Mouse (Mus musculus) liver, embryonic 15.5 days (tissue): ENCODE measurements around the gene Dab2. TPM values are rescaled to one million over a fixed set of nuclear protein-coding genes. Genes with fewer than 3 reads are reported as not detected.

Source experiments
- ATAC-seq: fragments of 200-750 bp; cut with Nextera tagmentation; 2 replicates; pipeline ENCODE4 v1.8.0; 2017; ENCODE audit warnings: moderate number of reproducible peaks, mild to moderate bottlenecking, moderate library complexity; ENCODE audit not compliant: insufficient read depth
- H3K27ac ChIP-seq: fragments of 300-500 bp; sonication (generic); replicated peaks from 2 replicates; pipeline ENCODE4 v1.5.1; 2015; ENCODE audit warnings: mild to moderate bottlenecking, inconsistent platforms
- H3K27me3 ChIP-seq: fragments of 300-500 bp; sonication (generic); 2 replicates; pipeline ENCODE4 v1.6.1; 2015; ENCODE audit warnings: mild to moderate bottlenecking, inconsistent platforms
- H3K36me3 ChIP-seq: fragments of 300-500 bp; sonication (generic); replicated peaks from 2 replicates; pipeline ENCODE4 v1.6.1; 2015; ENCODE audit warnings: moderate library complexity, mild to moderate bottlenecking, inconsistent platforms
- H3K4me1 ChIP-seq: fragments of 300-500 bp; sonication (generic); replicated peaks from 2 replicates; pipeline ENCODE4 v1.6.1; 2015; ENCODE audit warnings: inconsistent platforms
- H3K4me2 ChIP-seq: fragments of 300-500 bp; sonication (generic); 2 replicates; pipeline ENCODE4 v1.6.1; 2015; ENCODE audit warnings: moderate library complexity, mild to moderate bottlenecking, inconsistent platforms
- H3K4me3 ChIP-seq: fragments of 300-500 bp; sonication (generic); replicated peaks from 2 replicates; pipeline ENCODE4 v1.5.1; 2015; ENCODE audit warnings: mild to moderate bottlenecking, inconsistent platforms
- H3K9ac ChIP-seq: fragments of 300-500 bp; sonication (generic); 2 replicates; pipeline ENCODE4 v1.6.1; 2015; ENCODE audit warnings: moderate library complexity, mild to moderate bottlenecking, inconsistent platforms
- H3K9me3 ChIP-seq: fragments of 300-500 bp; sonication (generic); replicated peaks from 2 replicates; pipeline ENCODE4 v1.6.1; 2016; ENCODE audit warnings: inconsistent platforms
- WGBS: fragments of 180-500 bp; shearing (Covaris S2); methylation state at CpG from one replicate; pipeline ENCODE4 v1.1.7; 2015; ENCODE audit warnings: mixed read lengths; ENCODE audit not compliant: insufficient replicate concordance; 5-methylcytosine and 5-hydroxymethylcytosine counted together
- polyA plus RNA-seq: library from polyadenylated mRNA; unstranded; fragments of >200 nt; fragmentation: Nextera tagmentation; extraction: Ambion mirVana; gene quantifications from 2 replicates; pipeline ENCODE4 v1.2.1, GENCODE M21; 2015

Dab2 gene
- polyA plus RNA-seq, 1 experiment from 2014 or later = 7.9 TPM

- Histone ChIP-seq H3K36me3 (no peaks in the 10 kb centered on the region), H3K27me3 (peaks cover 19% of the 10 kb centered on the region), H3K4me2 (no peak overlapping the region), H3K9me3 (no peaks in the 10 kb centered on the region), H3K4me1 (no peaks in the 10 kb centered on the region), H3K4me3 (no peak overlapping the region), H3K27ac (no peak overlapping the region), H3K9ac (no peak overlapping the region)
- WGBS = 45% methylated on average over 3 of the region's 3 CpGs
- ATAC-seq = no peak
Measured at GRCm38 (mm10) chr15:6391886-6392285, 92.3 kb downstream of the Dab2 start.

- Histone ChIP-seq H3K4me2 (no peak overlapping the region), H3K9me3 (no peaks in the 10 kb centered on the region), H3K27ac (no peak overlapping the region), H3K9ac (no peak overlapping the region), H3K36me3 (no peaks in the 10 kb centered on the region), H3K4me3 (no peak overlapping the region), H3K4me1 (no peaks in the 10 kb centered on the region), H3K27me3 (peaks cover 3% of the 10 kb centered on the region; the same call in 1 of the 2 replicates)
- no peak for ATAC-seq
- WGBS = 78% methylated on average over 4 of the region's 4 CpGs
Measured at GRCm38 (mm10) chr15:6393624-6394023, 94.0 kb downstream of the Dab2 start.

- H3K36me3 ChIP-seq = no peaks in the 10 kb centered on the region
- H3K27me3 ChIP-seq = no peaks in the 10 kb centered on the region
- ATAC-seq = no peak
- H3K4me3 ChIP-seq = no peak overlapping the region
- no peak overlapping the region for H3K9ac ChIP-seq
- 65% methylated on average over 4 of the region's 4 CpGs for WGBS
- H3K4me2 ChIP-seq = no peak overlapping the region
- no peaks in the 10 kb centered on the region for H3K4me1 ChIP-seq
- H3K27ac ChIP-seq = no peak overlapping the region
- no peaks in the 10 kb centered on the region for H3K9me3 ChIP-seq
Measured at GRCm38 (mm10) chr15:6398211-6398610, 98.6 kb downstream of the Dab2 start.

GRCm38 (mm10) chr15:6398881-6399280, 99.3 kb downstream of the Dab2 start:
- H3K9me3 ChIP-seq = no peaks in the 10 kb centered on the region
- no peak overlapping the region for H3K27ac ChIP-seq
- no peak overlapping the region for H3K9ac ChIP-seq
- 67% methylated on average over 6 of the region's 6 CpGs for WGBS
- H3K4me2 ChIP-seq = no peak overlapping the region
- no peaks in the 10 kb centered on the region for H3K27me3 ChIP-seq
- H3K4me3 ChIP-seq = no peak overlapping the region
- no peak for ATAC-seq
- no peaks in the 10 kb centered on the region for H3K4me1 ChIP-seq
- H3K36me3 ChIP-seq = no peaks in the 10 kb centered on the region

GRCm38 (mm10) chr15:6400115-6400514, 100.5 kb downstream of the Dab2 start:
- Histone ChIP-seq H3K27me3 (no peaks in the 10 kb centered on the region), H3K36me3 (no peaks in the 10 kb centered on the region), H3K27ac (no peak overlapping the region), H3K4me1 (no peaks in the 10 kb centered on the region), H3K4me2 (no peak overlapping the region), H3K4me3 (no peak overlapping the region), H3K9me3 (no peaks in the 10 kb centered on the region), H3K9ac (no peak overlapping the region)
- WGBS = 63% methylated on average over 8 of the region's 8 CpGs
- no peak for ATAC-seq

- H3K27me3 ChIP-seq = no peaks in the 10 kb centered on the region
- WGBS = 80% methylated on average over 2 of the region's 2 CpGs
- ATAC-seq = no peak
- no peaks in the 10 kb centered on the region for H3K36me3 ChIP-seq
- no peak overlapping the region for H3K4me3 ChIP-seq
- H3K4me2 ChIP-seq = no peak overlapping the region
- no peaks in the 10 kb centered on the region for H3K4me1 ChIP-seq
- no peak overlapping the region for H3K9ac ChIP-seq
- no peak overlapping the region for H3K27ac ChIP-seq
- no peaks in the 10 kb centered on the region for H3K9me3 ChIP-seq
Measured at GRCm38 (mm10) chr15:6402433-6402832, 102.8 kb downstream of the Dab2 start.

GRCm38 (mm10) chr15:6404172-6404571, 104.6 kb downstream of the Dab2 start:
- H3K4me1 ChIP-seq = no peaks in the 10 kb centered on the region
- WGBS = 61% methylated on average over 5 of the region's 5 CpGs
- no peak for ATAC-seq
- H3K27ac ChIP-seq = no peak overlapping the region
- no peak overlapping the region for H3K4me3 ChIP-seq
- no peaks in the 10 kb centered on the region for H3K27me3 ChIP-seq
- no peaks in the 10 kb centered on the region for H3K36me3 ChIP-seq
- no peak overlapping the region for H3K9ac ChIP-seq
- H3K9me3 ChIP-seq = no peaks in the 10 kb centered on the region
- no peak overlapping the region for H3K4me2 ChIP-seq

- ATAC-seq = no peak
- 57% methylated on average over 6 of the region's 6 CpGs for WGBS
Measured at GRCm38 (mm10) chr15:6406771-6407170, 107.2 kb downstream of the Dab2 start.

GRCm38 (mm10) chr15:6409031-6409430, 109.4 kb downstream of the Dab2 start:
- H3K9ac ChIP-seq = no peak overlapping the region
- no peaks in the 10 kb centered on the region for H3K9me3 ChIP-seq
- ATAC-seq = no peak
- no peak overlapping the region for H3K4me2 ChIP-seq
- no peaks in the 10 kb centered on the region for H3K4me1 ChIP-seq
- no peaks in the 10 kb centered on the region for H3K27me3 ChIP-seq
- no peak overlapping the region for H3K4me3 ChIP-seq
- no peaks in the 10 kb centered on the region for H3K36me3 ChIP-seq
- no peak overlapping the region for H3K27ac ChIP-seq
- 61% methylated on average over 8 of the region's 8 CpGs for WGBS

More at GRCm38 (mm10) chr15:6406771-6407170, 107.2 kb downstream of the Dab2 start:
- Histone ChIP-seq H3K9ac (no peak overlapping the region), H3K4me1 (no peaks in the 10 kb centered on the region), H3K27ac (no peak overlapping the region), H3K9me3 (no peaks in the 10 kb centered on the region), H3K27me3 (no peaks in the 10 kb centered on the region), H3K36me3 (no peaks in the 10 kb centered on the region), H3K4me2 (no peak overlapping the region), H3K4me3 (no peak overlapping the region)

GRCm38 (mm10) chr15:6410161-6410560, 110.6 kb downstream of the Dab2 start:
- 71% methylated on average over 3 of the region's 3 CpGs for WGBS
- ATAC-seq = no peak
- Histone ChIP-seq H3K9me3 (no peaks in the 10 kb centered on the region), H3K4me3 (no peak overlapping the region), H3K27ac (no peak overlapping the region), H3K27me3 (no peaks in the 10 kb centered on the region), H3K4me1 (no peaks in the 10 kb centered on the region), H3K9ac (no peak overlapping the region), H3K36me3 (no peaks in the 10 kb centered on the region), H3K4me2 (no peak overlapping the region)

- Histone ChIP-seq H3K27ac (no peak overlapping the region), H3K4me3 (no peak overlapping the region), H3K36me3 (no peaks in the 10 kb centered on the region), H3K27me3 (no peaks in the 10 kb centered on the region), H3K9ac (no peak overlapping the region), H3K9me3 (no peaks in the 10 kb centered on the region), H3K4me2 (no peak overlapping the region), H3K4me1 (no peaks in the 10 kb centered on the region)
- no peak for ATAC-seq
- WGBS = 55% methylated on average over 6 of the region's 6 CpGs
Measured at GRCm38 (mm10) chr15:6411334-6411733, 111.7 kb downstream of the Dab2 start.

- no peaks in the 10 kb centered on the region for H3K36me3 ChIP-seq
- no peaks in the 10 kb centered on the region for H3K4me1 ChIP-seq
- no peak overlapping the region for H3K4me2 ChIP-seq
- ATAC-seq = no peak
- H3K9ac ChIP-seq = no peak overlapping the region
- WGBS = 47% methylated on average over 5 of the region's 5 CpGs
- no peaks in the 10 kb centered on the region for H3K9me3 ChIP-seq
- no peaks in the 10 kb centered on the region for H3K27me3 ChIP-seq
- no peak overlapping the region for H3K27ac ChIP-seq
- no peak overlapping the region for H3K4me3 ChIP-seq
Measured at GRCm38 (mm10) chr15:6415317-6415716, 115.7 kb downstream of the Dab2 start.
